19 mouse cellular contexts compared by ENCODE assay signal in genomic region chr2:71785260-71785659, GRCm38 (mm10). TPM values are rescaled to one million over a fixed set of nuclear protein-coding genes. Genes with fewer than 3 reads are reported as not detected.
DNase-seq lines count a peak whose midpoint lies in the region; ATAC-seq and TF ChIP-seq lines count a peak whose summit lies in the region.
"Had no signal": no experiment of that assay in that cellular context is flagged by ENCODE, and none has a peak within 500 bp of the region (broad histone marks: within the 10 kb centered on the region; RNA-seq: fewer than 3 reads in every experiment).

No protein-coding gene starts in this region.

- peak; percentile 20 to 61 for DNase-seq in thymus, adult 18-20 months
- DNase-seq in thymus, postnatal 14 days, result peak; percentile 65
- no peak for DNase-seq in liver, postnatal 0 days
- no peak for DNase-seq in adrenal gland, adult (ENCODE audit: inconsistent age in 2 of 2, low spot score in 1 of 2)
- DNase-seq in kidney, adult 8-10 months, result no peak
- DNase-seq: adrenal gland, adult 8-10 months; adrenal gland, postnatal 36 days; cerebellum, adult 2 months; cerebellum, postnatal 10 days; forebrain, postnatal 0 days; gastrocnemius, postnatal 25 days; heart, postnatal 4 days had no signal

- H3K27ac ChIP-seq in liver, postnatal 0 days (ENCODE audit: low read depth), result no peak overlapping the region
- H3K27ac ChIP-seq: embryonic facial prominence, embryonic 10.5 days; forebrain, embryonic 13.5 days; heart, embryonic 13.5 days; hindbrain, embryonic 12.5 days had no signal

- H3K27me3 ChIP-seq in C2C12 (ENCODE audit: control insufficient read depth, insufficient read depth, insufficient read length), result no peaks in the 10 kb centered on the region
- peaks cover 10% of the 10 kb centered on the region; the same call in 1 of the 2 replicates for H3K27me3 ChIP-seq in liver, postnatal 0 days (ENCODE audit: insufficient read depth, low read length)
- H3K27me3 ChIP-seq: heart, embryonic 13.5 days had no signal

- no peak for TF ChIP-seq EP300 in liver, postnatal 0 days (IDR thresholded peaks at IDR 0.05; ENCODE audit: low read depth)

- WGBS in liver, postnatal 0 days (ENCODE audit: insufficient replicate concordance), result 61% methylated on average over 3 of the region's 3 CpGs

- peaks cover 26% of the 10 kb centered on the region for H3K79me2 ChIP-seq in C2C12 (ENCODE audit: control insufficient read depth, insufficient read depth)

- peaks cover 3% of the 10 kb centered on the region for H3K79me3 ChIP-seq in C2C12 (ENCODE audit: low read depth)

- H3K4me1 ChIP-seq in liver, postnatal 0 days (ENCODE audit: insufficient read depth), result peaks cover 11% of the 10 kb centered on the region

- H3ac ChIP-seq in C2C12 (ENCODE audit: control insufficient read depth, insufficient read length, low read depth), result no peak overlapping the region

- H3K4me3 ChIP-seq in C2C12 (ENCODE audit: insufficient read depth, poor library complexity, severe bottlenecking), result no peak overlapping the region
- H3K4me3 ChIP-seq in liver, postnatal 0 days (ENCODE audit: low read depth, low read length), result no peak overlapping the region
- H3K4me3 ChIP-seq: embryonic facial prominence, embryonic 10.5 days; forebrain, embryonic 13.5 days; heart, embryonic 13.5 days; hindbrain, embryonic 12.5 days had no signal

- ATAC-seq in liver, postnatal 0 days, result no peak
- ATAC-seq: CD4-positive, CD25-positive, alpha-beta regulatory T cell, adult 4 months; forebrain, embryonic 13.5 days; forebrain, postnatal 0 days; hindbrain, embryonic 16.5 days had no signal

- no peak for TF ChIP-seq CTCF in C2C12 (IDR thresholded peaks at IDR 0.05; ENCODE audit: control insufficient read depth, insufficient read depth, insufficient read length)
- no peak for TF ChIP-seq CTCF in liver, postnatal 0 days (IDR thresholded peaks at IDR 0.05; ENCODE audit: low read depth)

- H3K9me3 ChIP-seq in liver, postnatal 0 days (ENCODE audit: low read length), result no peaks in the 10 kb centered on the region
- H3K9me3 ChIP-seq: embryonic facial prominence, embryonic 10.5 days; forebrain, embryonic 13.5 days; heart, embryonic 13.5 days; hindbrain, embryonic 12.5 days had no signal

- no peak overlapping the region for H3K4me2 ChIP-seq in liver, postnatal 0 days (ENCODE audit: low read depth, low read length)
- H3K4me2 ChIP-seq: forebrain, embryonic 13.5 days; heart, embryonic 13.5 days; hindbrain, embryonic 12.5 days had no signal

- no peaks in the 10 kb centered on the region for H3K36me3 ChIP-seq in C2C12 (ENCODE audit: control insufficient read depth, insufficient read depth)
- no peaks in the 10 kb centered on the region for H3K36me3 ChIP-seq in liver, postnatal 0 days (replicated peaks; ENCODE audit: insufficient read depth, low read length)
- H3K36me3 ChIP-seq: embryonic facial prominence, embryonic 10.5 days; heart, embryonic 13.5 days; hindbrain, embryonic 12.5 days had no signal

- H3K9ac ChIP-seq in liver, postnatal 0 days (replicated peaks), result no peak overlapping the region
- H3K9ac ChIP-seq: forebrain, embryonic 13.5 days; forebrain, postnatal 0 days; heart, embryonic 13.5 days; hindbrain, embryonic 12.5 days had no signal

TF ChIP-seq in C2C12, 6 proteins besides CTCF, POLR2A, EP300 and RAD21:
- TF ChIP-seq MAX (IDR thresholded peaks at IDR 0.05), result no peak
- TF ChIP-seq MYOG (IDR thresholded peaks at IDR 0.05; ENCODE audit: control insufficient read depth, extremely low read depth, insufficient read length), result no peak
- TF ChIP-seq CEBPB (IDR thresholded peaks at IDR 0.05; ENCODE audit: low read depth), result no peak
- TF ChIP-seq USF1 (IDR thresholded peaks at IDR 0.05; ENCODE audit: low read depth), result no peak
- TF ChIP-seq FOSL1 (IDR thresholded peaks at IDR 0.05; ENCODE audit: insufficient read depth, low read length, poor library complexity, severe bottlenecking), result no peak
- TF ChIP-seq MYOD1 (IDR thresholded peaks at IDR 0.05; ENCODE audit: control insufficient read depth, insufficient read length, low read depth), result peak; percentile 5
TF ChIP-seq in C2C12: peak in this region for 1.

RNA-seq across cellular contexts. Expression of gene Itga6, which starts 39.8 kb away (rescaled TPM):
- polyA plus RNA-seq in C2C12 (2012; fragmentation: generic; extraction: Trizol), result 33.1 TPM
- polyA plus RNA-seq in liver, postnatal 0 days (2015; fragmentation: Nextera tagmentation; extraction: Ambion mirVana), result 7.5 and 7.7 TPM in 2 replicates

Comparison
In these comparisons a context has a peak if more than half of its experiments do, and no peak if none do; other contexts are left out.
1. DNase-seq: peak in thymus, adult 18-20 months (2 of 2) and thymus, postnatal 14 days (single experiment); none in liver, postnatal 0 days (single experiment), adrenal gland, adult (0 of 2) and kidney, adult 8-10 months (0 of 2).